Comparison of ENCODE assay signal across 8 mouse cellular contexts in the genomic region with DNA sequence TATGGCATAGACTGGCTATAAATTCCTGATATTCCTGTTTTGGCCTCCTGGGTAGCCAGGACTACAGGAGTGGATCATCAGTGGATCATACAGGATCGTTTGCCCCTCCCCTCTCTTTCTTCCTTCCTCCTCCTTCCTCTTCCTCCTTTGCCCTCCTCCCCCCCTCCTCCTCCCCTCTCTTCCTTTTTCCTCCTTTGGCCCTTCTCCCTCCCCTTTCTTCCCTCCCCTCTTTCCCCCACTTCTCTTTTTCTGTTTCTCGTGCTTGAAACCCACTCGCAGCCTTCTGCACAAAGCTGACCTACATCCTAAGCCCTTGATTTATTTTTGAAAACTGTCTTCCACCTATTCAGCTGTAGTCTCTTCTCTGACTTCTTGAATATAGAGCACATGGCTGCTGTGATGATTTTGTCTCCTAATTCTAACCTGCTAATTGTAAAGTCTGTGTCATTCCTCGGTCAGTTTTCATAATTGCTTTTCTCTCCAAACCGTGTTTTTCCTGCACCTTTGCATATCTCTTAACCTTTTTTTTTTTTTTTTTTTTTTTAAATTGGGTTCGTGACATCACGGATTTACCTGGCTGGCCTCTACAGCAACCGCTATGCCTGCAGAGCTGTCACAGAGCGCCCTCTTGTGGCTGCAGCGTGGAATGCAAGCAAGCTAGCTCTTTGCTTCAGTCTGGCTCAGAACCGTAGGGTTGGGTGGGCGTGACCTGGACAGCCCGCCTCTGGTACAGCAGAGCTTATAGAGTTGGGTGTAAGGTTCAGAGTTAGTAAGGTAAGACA.
DNase-seq lines count a peak whose midpoint lies in the region; ATAC-seq lines count a peak whose summit lies in the region.

No protein-coding gene starts in this region.

- H3K9ac ChIP-seq in forebrain, embryonic 15.5 days (replicated peaks) = no peak overlapping the region
- no peak overlapping the region for H3K9ac ChIP-seq in hindbrain, embryonic 13.5 days

- H3K27me3 ChIP-seq in forebrain, embryonic 15.5 days = no peaks in the 10 kb centered on the region
- H3K27me3 ChIP-seq in hindbrain, embryonic 13.5 days = no peaks in the 10 kb centered on the region

- H3K4me1 ChIP-seq in forebrain, embryonic 15.5 days = no peaks in the 10 kb centered on the region
- H3K4me1 ChIP-seq in hindbrain, embryonic 13.5 days (replicated peaks) = no peaks in the 10 kb centered on the region

- ATAC-seq in cerebellum, adult (ENCODE audit: insufficient number of reproducible peaks, low FRiP score, low TSS enrichment) = peak; percentile 49
- peak; percentile 87 for ATAC-seq in forebrain, embryonic 15.5 days (replicated peaks)
- ATAC-seq in hindbrain, embryonic 13.5 days (ENCODE audit: low FRiP score) = peak; percentile 86

- H3K4me2 ChIP-seq in forebrain, embryonic 15.5 days (replicated peaks) = 0 out of 2 replicates have a peak overlapping the region, but pooled peaks have one; percentile 1
- H3K4me2 ChIP-seq in hindbrain, embryonic 13.5 days = no peak overlapping the region

- H3K27ac ChIP-seq in forebrain, embryonic 15.5 days (replicated peaks) = no peak overlapping the region
- no peak overlapping the region for H3K27ac ChIP-seq in hindbrain, embryonic 13.5 days

- no peaks in the 10 kb centered on the region for H3K9me3 ChIP-seq in forebrain, embryonic 15.5 days
- no peaks in the 10 kb centered on the region for H3K9me3 ChIP-seq in hindbrain, embryonic 13.5 days

- DNase-seq in MEL-GATA-1-ER (ENCODE audit: extremely low read depth, low read depth) = peak; percentile 22
- peak; percentile 90 to 93 for DNase-seq in layer of hippocampus, postnatal 10 days (ENCODE audit: low spot score in 2 of 2)
- DNase-seq in lung, postnatal 10 days = peak; percentile 86
- peak; percentile 76 for DNase-seq in right cerebral cortex, adult 18-20 months
- DNase-seq in urinary bladder, adult 18-20 months (ENCODE audit: low spot score in 2 of 2) = peak; percentile 75 to 83

- H3K36me3 ChIP-seq in forebrain, embryonic 15.5 days = no peaks in the 10 kb centered on the region
- H3K36me3 ChIP-seq in hindbrain, embryonic 13.5 days = no peaks in the 10 kb centered on the region

- 13% methylated on average over 13 of the region's 13 CpGs for WGBS in forebrain, embryonic 15.5 days
- WGBS in hindbrain, embryonic 13.5 days = 15% methylated on average over 13 of the region's 13 CpGs

- H3K4me3 ChIP-seq in forebrain, embryonic 15.5 days = no peak overlapping the region
- H3K4me3 ChIP-seq in hindbrain, embryonic 13.5 days = no peak overlapping the region

Comparison
In these comparisons a context has a peak if more than half of its experiments do, and no peak if none do; other contexts are left out.
1. DNase-seq: peak in every context shown above with its lines; median percentile 92 in layer of hippocampus, postnatal 10 days; 86 in lung, postnatal 10 days; 79 in urinary bladder, adult 18-20 months; 76 in right cerebral cortex, adult 18-20 months; 22 in MEL-GATA-1-ER.